Mouse (Mus musculus): ENCODE results near the gene Coq6.
"Not testable (repeated sequence)": the region's sequence is repeated elsewhere in the genome, so short reads cannot be mapped to it uniquely, and the experiment has no call there.

The Coq6 gene

DNA sequence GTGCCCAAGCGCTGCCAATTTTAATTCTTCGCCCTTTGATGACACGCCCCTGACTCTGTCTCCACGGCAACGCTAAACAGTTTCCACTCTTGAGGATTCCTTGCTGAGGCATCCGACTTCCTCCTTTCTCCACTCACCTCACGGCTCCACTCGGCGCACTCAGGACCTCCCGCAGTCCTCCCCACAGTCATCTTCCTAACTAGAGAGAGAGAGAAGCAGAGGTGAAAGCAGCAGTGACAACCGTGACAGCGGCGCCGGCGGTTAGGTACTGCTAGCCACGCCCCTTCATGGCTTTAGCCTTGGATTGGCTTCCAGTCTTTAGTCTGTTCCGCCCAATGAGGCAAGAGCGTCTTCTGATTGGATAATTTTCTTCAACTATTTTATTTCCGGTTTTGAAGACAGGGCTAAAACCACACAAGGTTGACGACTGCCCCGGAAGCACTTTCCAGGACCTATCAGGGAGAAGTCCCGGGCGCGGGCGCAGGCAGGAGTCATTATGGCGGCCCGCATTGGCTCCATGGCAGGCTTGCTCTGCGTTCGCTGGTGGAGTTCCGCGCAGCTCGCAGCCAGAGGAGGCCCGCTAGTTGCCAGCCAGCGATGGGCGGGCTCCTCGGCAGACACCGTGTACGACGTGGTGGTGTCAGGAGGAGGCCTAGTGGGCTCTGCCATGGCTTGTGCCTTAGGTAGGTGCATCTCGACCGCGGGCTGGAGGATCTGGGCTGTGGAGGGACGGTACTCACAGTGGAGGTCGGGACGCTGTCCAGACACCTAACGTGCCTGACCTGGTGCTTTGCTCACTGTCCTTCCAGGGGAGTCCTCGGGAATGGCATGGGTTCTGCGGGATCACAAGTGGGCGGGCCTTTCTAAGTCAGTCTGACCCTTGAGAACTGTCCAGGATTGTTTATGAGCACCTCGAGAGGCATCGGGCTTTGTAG is at the start of gene Coq6, which contains the start of gene Fam161b:
Coq6 (plus strand) TSS at position 103 of the 935 bp plus-strand sequence.
Fam161b (minus strand) TSS at position 279 of the 935 bp plus-strand sequence.
- DNase-seq (ENCODE audit: low spot score): peak; percentile 93

DNA sequence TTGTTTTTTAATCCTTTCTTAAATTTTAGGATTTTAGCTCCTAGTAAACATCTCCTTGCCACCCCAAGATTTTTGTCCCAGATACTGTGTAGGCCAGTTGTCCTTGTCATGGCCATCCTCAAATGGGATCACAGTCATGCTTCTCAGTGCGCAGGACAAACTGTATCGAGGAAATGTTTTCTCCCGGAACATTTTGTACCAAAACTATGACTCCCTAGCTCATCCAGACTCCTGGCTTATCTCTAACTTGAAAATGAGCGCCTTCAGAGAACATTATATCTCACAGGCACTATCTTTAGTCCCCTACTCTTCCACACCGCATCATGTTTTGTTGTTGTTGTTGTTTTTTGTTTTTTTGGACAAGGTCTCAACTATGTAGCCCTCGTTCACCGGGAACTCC is 45.5 kb upstream of the Coq6 start:
- no peak for DNase-seq (ENCODE audit: low spot score)

DNA sequence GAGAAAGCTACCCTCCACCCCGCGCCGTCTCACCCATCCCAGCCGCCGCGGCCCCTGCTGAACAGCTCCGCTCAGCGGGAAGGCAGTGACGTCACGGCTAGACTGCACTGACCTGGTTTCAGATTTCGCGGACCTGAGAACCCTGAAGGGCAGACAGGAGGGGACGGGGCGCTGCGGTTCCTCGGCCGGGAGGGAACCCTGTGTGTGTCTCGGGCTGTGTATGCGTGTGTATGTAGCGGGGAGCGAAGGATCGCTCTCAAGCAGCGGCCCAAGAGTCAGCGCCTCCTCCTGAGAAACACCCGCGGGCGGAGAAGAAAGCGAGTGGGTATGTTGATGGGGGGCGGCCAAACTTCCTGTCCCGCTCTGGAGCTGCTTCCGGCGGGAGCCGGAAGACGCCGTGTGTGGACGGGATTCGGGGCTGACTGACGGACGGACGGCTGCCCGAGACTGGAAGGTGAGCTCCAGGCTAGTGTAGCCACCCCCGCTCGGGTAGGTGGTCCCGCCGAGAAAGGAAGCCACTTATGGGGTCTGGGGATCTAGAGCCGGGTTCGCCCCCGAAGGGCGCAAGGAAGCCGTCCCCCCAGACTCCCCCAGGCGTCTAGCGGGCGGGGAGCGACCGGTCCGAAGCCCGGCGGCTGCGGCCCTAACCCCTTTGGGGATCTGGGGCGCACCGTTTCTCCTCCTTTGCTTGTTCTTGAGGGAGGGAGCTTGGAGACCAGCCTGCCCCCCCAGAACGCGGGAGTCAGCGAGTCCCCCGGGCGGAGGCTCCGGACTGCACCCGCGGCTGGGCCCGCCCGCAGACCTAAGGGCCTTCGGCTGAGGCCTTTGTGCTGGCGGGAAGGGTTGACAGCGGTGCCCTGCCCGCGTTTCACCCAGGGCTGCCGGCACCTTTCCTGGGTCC is 44.5 kb upstream of the Coq6 start, which contains the start of gene Zfp410:
Zfp410 (plus strand) TSS at position 132 of the 901 bp plus-strand sequence.
- DNase-seq (ENCODE audit: low spot score): peak; percentile 74

DNA sequence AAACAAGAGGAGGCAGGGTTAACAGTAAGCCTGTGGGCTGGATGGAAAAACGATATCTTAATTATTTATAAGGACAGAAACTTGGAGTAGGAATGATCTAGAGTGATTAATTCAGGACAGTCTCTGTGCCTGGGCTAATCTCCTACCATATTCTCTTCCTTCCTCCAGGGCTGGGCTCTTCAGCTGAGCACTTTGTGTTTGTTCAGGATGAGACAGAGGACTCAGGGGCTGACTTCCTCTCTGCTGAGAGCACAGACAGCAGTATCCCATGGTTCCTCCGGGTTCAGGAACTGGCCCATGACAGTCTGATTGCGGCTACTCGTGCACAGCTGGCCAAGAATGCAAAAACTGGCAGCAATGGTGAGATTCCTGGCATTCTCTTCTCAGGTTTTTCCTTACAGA is 34.3 kb upstream of the Coq6 start:
- DNase-seq (ENCODE audit: low spot score): no peak

GRCm38 (mm10) chr12:84336963-84337625 is 24.4 kb upstream of the Coq6 start:
- DNase-seq (ENCODE audit: low spot score): no peak

GRCm38 (mm10) chr12:84347192-84347591 is 14.3 kb upstream of the Coq6 start:
- DNase-seq (ENCODE audit: low spot score): no peak

GRCm38 (mm10) chr12:84358699-84359098 is 2.8 kb upstream of the Coq6 start:
- DNase-seq (ENCODE audit: low spot score): not testable (repeated sequence)

DNA sequence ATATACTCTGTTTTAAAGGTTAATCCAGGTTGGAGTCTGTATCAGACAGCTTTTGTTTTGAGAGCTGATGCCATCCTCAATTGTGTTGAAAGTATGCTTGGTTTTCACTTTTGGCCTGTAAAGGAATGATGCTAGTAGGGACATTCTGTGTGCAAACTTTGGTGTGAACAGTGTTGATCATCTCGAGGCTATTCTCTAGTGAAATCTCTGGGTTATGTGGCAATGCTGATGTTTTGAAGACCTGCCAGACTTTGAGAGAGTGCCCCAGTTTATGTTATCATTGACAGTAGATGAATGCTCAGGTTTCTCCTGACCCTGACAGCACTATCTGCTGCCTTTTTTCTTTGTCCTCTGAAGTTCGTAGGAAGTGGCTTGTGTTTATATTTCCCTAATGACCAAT is 1.4 kb downstream of the Coq6 start:
- DNase-seq (ENCODE audit: low spot score): no peak

DNA sequence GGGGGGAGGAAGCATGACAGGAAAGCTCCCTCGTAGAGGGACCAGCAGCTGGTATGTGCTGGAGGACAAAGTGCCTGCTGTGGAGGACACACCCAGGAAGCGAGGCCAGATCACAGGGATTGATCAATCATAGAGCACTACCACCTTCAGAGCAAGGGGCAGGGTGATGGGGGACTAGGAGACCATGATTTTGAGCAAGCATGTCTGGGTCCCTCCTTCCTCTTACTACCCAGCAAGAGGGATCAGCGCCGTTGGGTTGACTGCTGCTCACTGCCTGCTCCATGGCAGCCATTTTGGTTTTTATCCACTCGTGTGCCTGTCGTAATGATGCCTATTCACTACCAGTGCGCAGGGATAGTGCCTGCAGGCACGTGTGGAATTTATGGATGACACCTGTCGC is 2.8 kb downstream of the Coq6 start:
- no peak for DNase-seq (ENCODE audit: low spot score)

GRCm38 (mm10) chr12:84365137-84365536 is 3.7 kb downstream of the Coq6 start:
- no peak for DNase-seq (ENCODE audit: low spot score)

DNA sequence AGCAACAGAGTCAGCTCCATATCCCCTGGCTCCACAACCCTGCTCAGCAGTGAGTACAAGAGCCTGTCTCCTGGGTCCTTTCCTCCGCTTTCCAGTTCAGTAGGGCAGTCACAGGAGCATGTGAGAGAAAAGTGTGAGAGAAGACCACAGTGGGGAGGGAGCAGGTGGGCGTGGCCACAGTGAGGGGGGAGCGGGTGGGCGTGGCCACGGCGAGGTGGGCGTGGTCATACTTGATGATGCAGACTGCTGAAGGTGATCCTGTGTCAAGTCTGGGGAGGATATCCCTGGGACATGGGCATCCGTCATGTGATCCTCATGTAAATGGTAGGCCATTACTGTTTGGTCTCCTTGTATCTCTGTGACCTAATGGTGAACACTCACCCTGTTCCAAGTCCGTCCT is 5.5 kb downstream of the Coq6 start:
- no peak for DNase-seq (ENCODE audit: low spot score)

- no peak for DNase-seq (ENCODE audit: low spot score)
Observed at GRCm38 (mm10) chr12:84371647-84372046, 10.2 kb downstream of the Coq6 start.

DNA sequence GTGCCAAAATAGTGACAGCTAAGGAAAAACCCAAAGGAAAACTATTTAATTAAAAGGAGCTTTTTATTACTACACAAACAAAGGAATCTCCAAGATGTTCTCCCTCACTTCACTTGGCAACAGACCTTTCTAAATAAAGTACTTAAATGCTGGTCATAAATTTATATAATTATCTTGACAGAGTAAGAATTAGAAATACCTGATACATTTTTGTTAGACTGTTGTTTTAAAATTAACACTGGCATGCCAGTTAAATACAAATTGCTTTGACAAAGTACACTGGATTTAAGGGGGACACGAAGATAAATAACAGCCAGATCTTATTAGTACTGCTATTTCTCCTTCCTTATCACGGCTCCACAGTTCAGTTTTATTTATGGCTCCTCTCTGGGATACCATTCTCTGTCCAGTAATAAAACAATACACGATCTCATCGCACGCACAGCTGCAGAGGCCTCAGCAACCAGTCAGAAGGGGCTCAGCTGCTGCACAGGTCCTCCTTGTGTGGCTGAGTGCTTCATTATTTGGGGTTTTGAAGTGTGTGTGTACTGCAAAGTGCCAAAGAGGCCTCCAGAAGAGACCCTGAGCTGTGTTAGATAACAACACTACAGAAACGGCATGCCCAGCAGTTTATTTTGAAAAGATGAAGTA is 12.5 kb downstream of the Coq6 start:
- no peak for DNase-seq (ENCODE audit: low spot score)

DNA sequence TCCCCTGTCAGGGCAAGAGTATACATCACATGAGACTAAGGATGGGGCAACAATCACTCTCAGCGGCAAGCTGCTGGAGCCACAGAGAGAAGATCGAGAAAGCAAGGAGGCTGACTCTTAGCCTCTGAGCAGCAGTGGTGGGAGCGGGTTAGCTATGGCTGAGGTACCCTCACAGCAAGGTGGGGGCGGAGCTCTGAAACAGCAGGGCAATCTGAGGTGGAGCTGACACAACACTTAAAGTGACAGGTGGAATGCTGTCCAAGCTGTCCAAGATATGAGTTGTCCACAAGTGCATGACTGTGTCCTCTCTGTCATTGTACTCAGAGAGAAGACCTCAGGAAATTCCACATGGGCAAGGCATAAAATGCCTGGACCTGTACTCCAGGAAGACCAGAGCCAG is 20.9 kb downstream of the Coq6 start:
- DNase-seq (ENCODE audit: low spot score): no peak

DNA sequence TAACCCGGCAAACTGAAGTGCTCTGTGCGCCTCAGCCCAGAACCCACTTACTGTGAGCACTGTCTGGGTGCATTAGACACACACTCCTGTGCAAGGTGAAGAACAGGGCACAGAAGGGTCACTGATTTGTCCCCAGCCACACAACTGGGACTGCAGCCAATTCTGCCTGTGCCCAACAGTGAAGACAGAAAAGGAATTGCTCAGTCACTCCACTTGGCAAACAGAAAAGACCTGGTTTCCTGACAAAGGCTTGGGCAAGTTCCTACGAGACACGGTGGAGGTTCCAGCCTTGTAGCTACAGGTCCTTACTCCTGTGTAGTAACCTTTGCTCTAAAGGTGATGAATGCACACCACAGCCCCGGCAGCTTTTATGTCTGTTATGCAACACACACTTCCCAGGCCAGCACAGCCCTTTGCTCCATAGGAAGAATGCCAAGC is 23.2 kb downstream of the Coq6 start:
- DNase-seq (ENCODE audit: low spot score): no peak

DNA sequence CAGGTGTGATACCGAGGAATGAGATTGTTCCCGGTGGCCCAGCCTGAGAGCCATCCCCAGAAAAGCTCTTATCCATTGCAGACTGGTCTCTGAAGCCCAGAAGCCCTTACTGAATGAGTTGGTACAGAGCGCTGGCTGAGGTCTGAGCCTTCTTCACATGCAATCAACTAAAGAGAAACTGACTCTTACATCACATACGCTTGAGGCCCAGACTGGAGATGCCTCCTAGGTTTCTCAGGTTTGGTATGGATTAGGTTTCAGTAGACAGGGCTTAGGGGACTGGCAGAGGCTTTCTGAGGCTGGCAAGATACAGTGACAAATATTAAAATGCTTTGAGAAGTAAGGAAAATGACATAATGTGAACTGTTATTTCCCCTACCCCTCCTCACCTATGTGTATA is 24.0 kb downstream of the Coq6 start:
- DNase-seq (ENCODE audit: low spot score): no peak

GRCm38 (mm10) chr12:84388097-84388496 is 26.6 kb downstream of the Coq6 start:
- DNase-seq (ENCODE audit: low spot score): no peak

DNA sequence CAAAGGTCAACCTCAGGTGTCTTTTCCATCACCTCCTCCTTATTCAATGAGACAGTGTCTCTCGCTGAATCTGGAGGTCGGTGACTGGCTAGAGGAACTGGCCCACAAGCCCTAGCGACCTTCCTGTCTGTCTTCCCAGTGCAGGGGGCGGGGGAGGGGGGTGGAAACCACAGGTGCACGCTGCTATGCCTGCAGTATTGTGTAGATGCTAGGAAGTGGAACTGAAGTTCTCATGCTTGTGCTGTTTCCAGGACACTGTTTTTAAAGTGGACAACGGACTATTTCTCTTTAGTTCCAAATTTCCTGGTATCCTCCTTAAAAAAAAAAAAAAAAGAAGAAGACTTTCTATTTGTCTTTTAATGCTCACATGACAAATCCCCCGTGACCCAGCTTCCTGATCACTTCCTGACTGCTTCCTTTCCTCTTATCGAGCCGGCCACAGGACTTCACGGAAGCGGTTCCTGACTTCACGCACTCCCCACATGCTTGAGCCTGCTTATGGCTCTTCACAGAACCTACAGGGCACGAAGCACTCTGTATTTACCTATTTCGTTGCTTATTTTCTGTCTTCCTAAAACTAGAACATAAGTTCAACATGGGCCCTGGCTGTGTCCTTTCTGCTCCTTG is 27.4 kb downstream of the Coq6 start:
- DNase-seq (ENCODE audit: low spot score): no peak

DNA sequence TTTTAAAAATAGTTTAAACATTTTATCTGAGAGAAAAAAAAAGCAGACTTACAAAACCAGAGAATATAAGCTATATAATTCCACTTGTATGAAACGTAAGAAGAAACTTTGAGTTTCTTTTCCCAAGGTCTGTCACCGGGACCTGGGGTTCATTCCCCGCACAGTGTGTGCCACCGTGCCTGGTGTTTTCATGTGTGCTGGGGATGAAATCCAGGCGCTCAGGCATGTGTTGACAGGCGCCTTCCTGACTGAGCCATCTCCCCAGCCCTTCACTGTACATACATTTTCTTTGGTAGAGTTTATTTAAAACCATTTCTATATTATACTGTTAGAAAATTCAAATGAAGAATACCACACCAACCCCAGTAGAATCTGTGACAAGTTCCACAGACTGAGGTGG is 28.9 kb downstream of the Coq6 start:
- DNase-seq (ENCODE audit: low spot score): no peak

DNA sequence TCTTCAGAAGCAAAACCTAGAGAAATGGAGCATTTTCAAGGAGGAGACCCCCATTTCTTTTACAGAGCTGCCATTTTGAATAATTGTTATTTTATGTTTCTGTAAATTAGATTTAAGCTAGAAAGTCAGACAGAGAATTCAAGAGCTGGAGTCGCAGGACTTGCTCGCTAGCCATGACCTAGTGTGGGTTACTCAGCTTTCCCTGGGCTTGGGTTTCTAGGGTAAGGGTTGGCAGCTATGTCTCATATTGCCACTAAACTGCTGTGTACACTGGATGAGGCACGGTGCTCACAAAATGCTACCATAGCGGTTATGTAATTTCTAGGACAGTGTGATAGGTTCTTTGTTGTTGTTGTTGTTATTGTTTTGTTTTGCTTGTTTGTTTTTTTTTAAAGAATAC is 31.2 kb downstream of the Coq6 start:
- no peak for DNase-seq (ENCODE audit: low spot score)

GRCm38 (mm10) chr12:84393847-84394246 is 32.4 kb downstream of the Coq6 start:
- no peak for DNase-seq (ENCODE audit: low spot score)

Measured in ovary, adult 18-20 months (tissue).